Mouse (Mus musculus) MEL (cell line): ENCODE measurements around the gene Kpna2. TPM values are rescaled to one million over a fixed set of nuclear protein-coding genes. Genes with fewer than 3 reads are reported as not detected.
A peak's percentile ranks its signal among the peaks of the same experiment; 100 is the strongest.

ENCODE experiments used
- DNase-seq: peaks from one replicate; pipeline ENCODE4 v3.0.0; 2011; ENCODE audit warnings: low read depth, low spot score
- H3K27ac ChIP-seq: 2 replicates; pipeline ENCODE4 v1.5.1; 2012; ENCODE audit warnings: low read depth, mild to moderate bottlenecking, control low read depth, low read length, moderate library complexity; ENCODE audit not compliant: control insufficient read depth
- H3K27me3 ChIP-seq, 2 experiments: fragments of 150-350 bp in 1 of 2; sonication (generic) in 1 of 2; 2 replicates each; pipeline ENCODE4 v1.6.1; 2012; ENCODE audit warnings: low read length in 2 of 2, mild to moderate bottlenecking in 2 of 2, improper control_type of control experiment in 1 of 2, moderate library complexity in 1 of 2; ENCODE audit not compliant: insufficient read depth in 2 of 2, control insufficient read depth in 1 of 2
- H3K36me3 ChIP-seq, 2 experiments: 2 replicates each; pipeline ENCODE4 v1.6.1; 2012 to 2014; ENCODE audit warnings: low read length in 2 of 2, improper control_type of control experiment in 1 of 2, inconsistent platforms in 1 of 2, mild to moderate bottlenecking in 1 of 2; ENCODE audit not compliant: insufficient read depth in 2 of 2, control insufficient read depth in 1 of 2
- H3K4me1 ChIP-seq, 2 experiments: fragments of 150-350 bp in 1 of 2; sonication (generic) in 1 of 2; 2 replicates each; pipeline ENCODE4 v1.6.1; 2012; ENCODE audit warnings: low read length in 2 of 2, improper control_type of control experiment in 1 of 2, mild to moderate bottlenecking in 1 of 2; ENCODE audit not compliant: insufficient read depth in 2 of 2, control insufficient read depth in 1 of 2
- H3K4me3 ChIP-seq, 2 experiments: fragments of 150-350 bp in 1 of 2; sonication (generic) in 1 of 2; 2 replicates each; pipeline ENCODE4 v1.5.1; 2012; ENCODE audit warnings: low read depth in 2 of 2, low read length in 2 of 2, mild to moderate bottlenecking in 2 of 2, moderate library complexity in 2 of 2, control low read depth in 1 of 2, improper control_type of control experiment in 1 of 2; ENCODE audit not compliant: control insufficient read depth in 1 of 2, insufficient read depth in 1 of 2
- H3K79me2 ChIP-seq: 2 replicates; pipeline ENCODE4 v1.6.1; 2012; ENCODE audit warnings: mild to moderate bottlenecking, low read length, moderate library complexity; ENCODE audit not compliant: control insufficient read depth, poor library complexity, insufficient read depth
- H3K9ac ChIP-seq: 2 replicates; pipeline ENCODE4 v1.6.1; 2012; ENCODE audit warnings: low read depth, mild to moderate bottlenecking, control low read depth, low read length, moderate library complexity; ENCODE audit not compliant: control insufficient read depth, poor library complexity, severe bottlenecking
- H3K9me3 ChIP-seq: fragments of 150-350 bp; sonication (generic); replicated peaks from 2 replicates; pipeline ENCODE4 v1.6.1; 2012; ENCODE audit warnings: mild to moderate bottlenecking, low read length, improper control_type of control experiment, moderate library complexity; ENCODE audit not compliant: insufficient read depth
- CHD1 ChIP-seq: IDR thresholded peaks from 2 replicates; pipeline ENCODE4 v1.6.1; 2012; ENCODE audit warnings: low read depth, mild to moderate bottlenecking, inconsistent platforms, low read length, improper control_type of control experiment
- CHD2 ChIP-seq: IDR thresholded peaks from 2 replicates; pipeline ENCODE4 v1.6.1; 2011; ENCODE audit warnings: low read length, improper control_type of control experiment
- CTCF ChIP-seq, 3 experiments: IDR thresholded peaks in 2 of 3; conservative IDR thresholded peaks in 1 of 3; 2 replicates each; pipeline ENCODE4 v1.5.1; 2011 to 2012; ENCODE audit warnings: low read length in 3 of 3, low read depth in 2 of 3, mild to moderate bottlenecking in 2 of 3, improper control_type of control experiment in 1 of 3, inconsistent platforms in 1 of 3, mixed read lengths in 1 of 3, moderate library complexity in 1 of 3; ENCODE audit not compliant: control insufficient read depth in 1 of 3, insufficient read depth in 1 of 3, poor library complexity in 1 of 3, severe bottlenecking in 1 of 3
- EP300 ChIP-seq, 2 experiments: IDR thresholded peaks; 2 replicates each; pipeline ENCODE4 v1.6.1; 2011; ENCODE audit warnings: improper control_type of control experiment in 2 of 2, low read length in 2 of 2, low read depth in 1 of 2, mild to moderate bottlenecking in 1 of 2
- GABPA ChIP-seq: IDR thresholded peaks from 2 replicates; pipeline ENCODE4 v1.6.1; 2012; ENCODE audit warnings: low read depth, mild to moderate bottlenecking, inconsistent platforms, low read length, improper control_type of control experiment, moderate library complexity
- GATA1 ChIP-seq: IDR thresholded peaks from 2 replicates; pipeline ENCODE4 v1.6.1; 2011; ENCODE audit warnings: low read depth, low read length, improper control_type of control experiment
- HCFC1 ChIP-seq: IDR thresholded peaks from 2 replicates; pipeline ENCODE4 v1.6.1; 2012; ENCODE audit warnings: low read depth, mild to moderate bottlenecking, inconsistent platforms, low read length, improper control_type of control experiment, moderate library complexity
- KAT2A ChIP-seq: conservative IDR thresholded peaks from 2 replicates; pipeline ENCODE4 v1.6.1; 2012; ENCODE audit warnings: low read depth, low read length, improper control_type of control experiment, inconsistent platforms
- MAX ChIP-seq: IDR thresholded peaks from 2 replicates; pipeline ENCODE4 v1.6.1; 2011; ENCODE audit warnings: low read length, improper control_type of control experiment
- MEF2A ChIP-seq: IDR thresholded peaks from 2 replicates; pipeline ENCODE4 v1.6.1; 2014; ENCODE audit warnings: low read depth, mild to moderate bottlenecking, inconsistent platforms, low read length, improper control_type of control experiment; ENCODE audit not compliant: poor library complexity, insufficient replicate concordance, severe bottlenecking; ENCODE audit errors: extremely low read depth
- MYB ChIP-seq: IDR thresholded peaks from 2 replicates; pipeline ENCODE4 v1.6.1; 2011; ENCODE audit warnings: mild to moderate bottlenecking, low read depth, low read length, improper control_type of control experiment
- NELFE ChIP-seq: IDR thresholded peaks from 2 replicates; pipeline ENCODE4 v1.6.1; 2011; ENCODE audit warnings: low read depth, low read length, improper control_type of control experiment
- POLR2A ChIP-seq, 2 experiments: IDR thresholded peaks; 2 replicates each; pipeline ENCODE4 v1.6.1; 2011 to 2012; ENCODE audit warnings: low read length in 2 of 2, mild to moderate bottlenecking in 2 of 2, control low read depth in 1 of 2, improper control_type of control experiment in 1 of 2, low read depth in 1 of 2, moderate library complexity in 1 of 2; ENCODE audit not compliant: control insufficient read depth in 1 of 2, insufficient read depth in 1 of 2, poor library complexity in 1 of 2
- POLR2AphosphoS5 ChIP-seq: IDR thresholded peaks from 2 replicates; pipeline ENCODE4 v1.6.1; 2012; ENCODE audit warnings: low read depth, borderline replicate concordance, mild to moderate bottlenecking, inconsistent platforms, low read length, moderate library complexity, mixed read lengths
- RCOR1 ChIP-seq: IDR thresholded peaks from 2 replicates; pipeline ENCODE4 v1.6.1; 2012; ENCODE audit warnings: low read depth, mild to moderate bottlenecking, inconsistent platforms, low read length, improper control_type of control experiment
- SIN3A ChIP-seq: IDR thresholded peaks from 2 replicates; pipeline ENCODE4 v1.6.1; 2012; ENCODE audit warnings: low read length, improper control_type of control experiment, inconsistent platforms
- SMC3 ChIP-seq: IDR thresholded peaks from 2 replicates; pipeline ENCODE4 v1.6.1; 2011; ENCODE audit warnings: low read depth, low read length, improper control_type of control experiment
- TBP ChIP-seq: IDR thresholded peaks from 2 replicates; pipeline ENCODE4 v1.8.0; 2011; ENCODE audit warnings: low read depth, low read length, improper control_type of control experiment
- TCF12 ChIP-seq: IDR thresholded peaks from 2 replicates; pipeline ENCODE4 v1.6.1; 2014; ENCODE audit warnings: low read depth, mild to moderate bottlenecking, inconsistent platforms, low read length, improper control_type of control experiment, moderate library complexity
- UBTF ChIP-seq: IDR thresholded peaks from 2 replicates; pipeline ENCODE4 v1.6.1; 2012; ENCODE audit warnings: low read depth, mild to moderate bottlenecking, inconsistent platforms, low read length, improper control_type of control experiment, moderate library complexity, borderline replicate concordance; ENCODE audit not compliant: insufficient read depth
- USF2 ChIP-seq, 2 experiments: IDR thresholded peaks; 2 replicates each; pipeline ENCODE4 v1.6.1; 2011 to 2012; ENCODE audit warnings: improper control_type of control experiment in 2 of 2, low read length in 2 of 2, borderline replicate concordance in 1 of 2, inconsistent platforms in 1 of 2, low read depth in 1 of 2, mild to moderate bottlenecking in 1 of 2; ENCODE audit not compliant: insufficient read depth in 1 of 2
- ZC3H11A ChIP-seq: IDR thresholded peaks from 2 replicates; pipeline ENCODE4 v1.6.1; 2012; ENCODE audit warnings: low read depth, mild to moderate bottlenecking, inconsistent platforms, low read length, improper control_type of control experiment
- ZNF384 ChIP-seq: IDR thresholded peaks from 2 replicates; pipeline ENCODE4 v1.6.1; 2012; ENCODE audit warnings: low read depth, mild to moderate bottlenecking, inconsistent platforms, low read length, improper control_type of control experiment
- polyA plus RNA-seq, 2 experiments: library from polyadenylated mRNA; stranded (reverse) in 1 of 2; unstranded in 1 of 2; fragments of >175 nt in 1 of 2; fragments of >200 nt in 1 of 2; gene quantifications; 2 replicates each; pipeline versions ENCODE4 v1.2.1 to v1.2.4; 2012; ENCODE audit warnings: low replicate concordance in 2 of 2, low read depth in 1 of 2; ENCODE audit not compliant: insufficient read length in 2 of 2, insufficient read depth in 1 of 2, missing spikeins in 1 of 2
- total RNA-seq: library from RNA; depleted of rRNA; stranded (reverse); fragments of 300-350 nt; gene quantifications from 2 replicates; pipeline ENCODE4 v1.2.3, GENCODE M21; 2012

Gene Kpna2
- total and polyA plus RNA-seq, 3 experiments, result 13.2 to 216 TPM; not detected in 1

DNA sequence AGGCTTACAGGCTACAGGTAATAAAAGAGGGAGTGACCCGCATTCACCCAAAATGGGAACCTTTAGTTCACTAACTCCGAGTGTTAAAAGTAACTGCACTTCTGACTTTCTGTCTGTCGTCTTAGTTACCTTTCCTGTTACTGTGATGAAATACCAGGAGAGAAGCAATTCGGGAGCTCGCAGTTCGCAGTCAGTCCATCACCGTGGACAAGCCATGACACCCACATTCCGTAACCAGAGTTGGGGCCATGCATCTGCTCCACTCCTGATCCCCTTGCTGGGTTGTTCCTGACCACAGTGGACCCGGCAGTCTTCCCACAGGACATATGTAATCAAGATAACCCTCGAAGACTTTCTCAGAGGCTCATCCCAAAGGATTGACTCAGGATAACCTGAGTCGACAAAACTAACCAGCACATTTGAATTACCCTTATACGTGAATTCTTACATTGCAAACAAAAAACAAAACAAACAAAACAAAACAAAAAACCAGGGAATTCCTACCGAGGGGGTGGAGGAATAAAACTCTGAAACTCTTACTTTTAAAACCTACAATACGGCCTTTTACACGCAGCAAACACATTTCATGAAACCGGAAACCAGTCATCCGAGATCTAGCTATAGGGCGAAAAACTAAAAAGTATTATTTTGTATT, 12.5 kb upstream of the Kpna2 start (continued):
- TF ChIP-seq MEF2A (no peak), GATA1 (no peak), TBP (no peak), ZC3H11A (no peak)

DNA sequence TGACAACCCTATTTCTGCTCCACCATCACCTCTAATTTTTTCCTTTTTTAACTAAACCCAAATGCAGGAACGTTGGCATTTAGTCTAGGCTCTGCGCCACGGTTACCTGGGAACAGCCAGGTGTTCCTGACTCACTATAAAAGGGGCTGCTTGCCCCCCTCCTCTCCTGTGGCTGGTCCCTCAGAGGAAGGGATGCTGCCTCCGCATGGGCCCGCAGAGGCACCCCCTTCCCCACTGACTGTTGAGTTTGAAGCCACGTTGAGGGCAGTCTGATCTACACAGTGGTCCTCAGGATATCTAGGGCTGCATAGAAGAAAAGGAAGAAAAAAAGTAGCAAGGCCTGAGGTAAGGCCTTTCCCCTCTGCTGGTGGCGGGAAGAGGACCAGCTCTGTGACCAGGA, 11.8 kb upstream of the Kpna2 start:
- peaks cover 0 to 11% of the 10 kb centered on the region in 2 experiments; a peak in 3 of 4 replicates for H3K4me1 ChIP-seq
- H3K36me3 ChIP-seq, result peaks cover 0 to 12% of the 10 kb centered on the region in 2 experiments; a peak in 2 of 4 replicates
- DNase-seq, result no peak
- peak overlapping the region; percentile 90 for H3K9ac ChIP-seq
- no peak for TF ChIP-seq USF2 (IDR thresholded peaks at IDR 0.05; ENCODE audit: borderline replicate concordance in 1 of 2, insufficient read depth in 1 of 2, low read depth in 1 of 2, low read length in 2 of 2)
- no peak for TF ChIP-seq MYB
- no peak for TF ChIP-seq SMC3
- TF ChIP-seq SIN3A, result no peak
- no peak for TF ChIP-seq POLR2A (IDR thresholded peaks at IDR 0.05; ENCODE audit: control insufficient read depth in 1 of 2, insufficient read depth in 1 of 2, low read depth in 1 of 2, low read length in 2 of 2, poor library complexity in 1 of 2)
- no peaks in the 10 kb centered on the region for H3K9me3 ChIP-seq
- H3K27ac ChIP-seq, result peak overlapping the region; percentile 94; the same call in 1 of the 2 replicates
- H3K27me3 ChIP-seq, result no peaks in the 10 kb centered on the region
- H3K79me2 ChIP-seq, result peaks cover 5% of the 10 kb centered on the region; the same call in 1 of the 2 replicates
- H3K4me3 ChIP-seq, result peak overlapping the region in 1 of 2 experiments; percentile 72; a peak in 1 of 4 replicates

DNA sequence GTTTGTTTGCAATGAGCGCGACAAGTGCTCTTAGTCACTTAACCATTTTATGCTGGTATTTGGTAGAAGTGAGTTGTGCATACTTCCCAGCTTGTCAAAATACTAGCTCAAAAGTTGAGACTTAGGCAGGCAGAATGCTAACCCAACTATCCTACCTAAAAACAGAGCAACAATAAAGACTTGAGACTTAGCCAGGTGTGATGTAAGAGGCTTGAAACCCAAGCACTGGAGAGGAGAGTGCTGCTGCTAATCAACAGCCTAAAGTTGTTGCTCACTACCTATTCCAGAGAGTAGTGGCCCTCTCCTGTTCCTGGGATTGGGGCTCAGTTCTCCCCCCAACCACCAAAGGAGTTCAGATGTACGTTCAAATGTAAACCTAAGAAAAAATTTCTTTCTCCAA, 11.1 kb upstream of the Kpna2 start:
- H3K79me2 ChIP-seq, result peaks cover 5% of the 10 kb centered on the region; the same call in 1 of the 2 replicates
- H3K36me3 ChIP-seq, result peaks cover 0 to 12% of the 10 kb centered on the region in 2 experiments; a peak in 2 of 4 replicates
- no peak overlapping the region for H3K4me3 ChIP-seq
- TF ChIP-seq KAT2A (0 out of 2 replicates have a peak, but pooled peaks have one; percentile 18), NELFE (no peak)
- no peaks in the 10 kb centered on the region for H3K27me3 ChIP-seq
- no peaks in the 10 kb centered on the region for H3K9me3 ChIP-seq
- no peak for DNase-seq
- peaks cover 0 to 11% of the 10 kb centered on the region in 2 experiments; a peak in 3 of 4 replicates for H3K4me1 ChIP-seq
- H3K27ac ChIP-seq, result no peak overlapping the region
- no peak overlapping the region for H3K9ac ChIP-seq

DNA sequence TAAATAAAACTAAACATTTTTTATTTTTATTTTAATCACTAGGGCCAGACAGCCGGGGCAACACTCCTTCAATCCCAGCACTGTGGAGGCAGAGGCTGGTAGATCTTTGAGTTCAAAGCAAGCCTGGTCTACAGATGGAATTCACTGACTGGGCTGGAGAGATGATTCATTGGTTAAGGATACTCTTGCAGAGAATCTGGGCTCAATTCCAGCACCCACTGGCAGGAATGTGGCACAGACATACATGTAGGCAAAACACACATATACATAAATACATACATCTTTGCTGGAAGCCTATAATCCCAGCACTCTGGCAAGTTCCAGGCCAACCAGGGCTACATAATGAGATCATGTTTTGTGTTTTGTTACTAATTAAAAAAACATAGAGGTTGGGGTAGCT, 6.2 kb upstream of the Kpna2 start:
- no peak overlapping the region for H3K27ac ChIP-seq
- no peak overlapping the region for H3K4me3 ChIP-seq
- DNase-seq, result no peak
- peaks cover 0 to 5% of the 10 kb centered on the region in 2 experiments; a peak in 1 of 4 replicates for H3K36me3 ChIP-seq
- no peak overlapping the region for H3K9ac ChIP-seq
- H3K79me2 ChIP-seq, result no peaks in the 10 kb centered on the region
- no peaks in the 10 kb centered on the region for H3K9me3 ChIP-seq
- peaks cover 4 to 6% of the 10 kb centered on the region in 2 experiments; a peak in 1 of 4 replicates for H3K4me1 ChIP-seq
- H3K27me3 ChIP-seq, result no peaks in the 10 kb centered on the region
- TF ChIP-seq TCF12, result no peak
- TF ChIP-seq ZNF384, result no peak
- TF ChIP-seq CTCF (IDR thresholded peaks at IDR 0.05 in 2 of 3, conservative IDR thresholded peaks at IDR 0.05 in 1 of 3; ENCODE audit: control insufficient read depth in 1 of 3, insufficient read depth in 1 of 3, low read depth in 2 of 3, low read length in 3 of 3, poor library complexity in 1 of 3, severe bottlenecking in 1 of 3), result no peak
- no peak for TF ChIP-seq MAX
- TF ChIP-seq CHD2, result no peak
- TF ChIP-seq POLR2AphosphoS5, result no peak
- no peak for TF ChIP-seq UBTF
- TF ChIP-seq CHD1, result no peak
- TF ChIP-seq NELFE, result no peak
- no peak for TF ChIP-seq HCFC1
- no peak for TF ChIP-seq RCOR1
- TF ChIP-seq EP300 (IDR thresholded peaks at IDR 0.05; ENCODE audit: low read depth in 1 of 2, low read length in 2 of 2), result no peak
- no peak for TF ChIP-seq KAT2A
- TF ChIP-seq GABPA, result no peak
